Mouse (Mus musculus) C2C12 (cell line): ENCODE measurements at regions not wholly inside any gene's neighbourhood (a gene's known extent, or its start where the extent isn't known, plus 50 kb on each side); places are given as distances from the start of the nearest gene placed in this dataset.
"Not testable (repeated sequence)": the region's sequence is repeated elsewhere in the genome, so short reads cannot be mapped to it uniquely, and the experiment has no call there.

ENCODE experiments used
- H3K27me3 ChIP-seq: one replicate; pipeline ENCODE4 v1.6.1; 2011; ENCODE audit not compliant: control insufficient read depth, insufficient read depth, insufficient read length
- H3K36me3 ChIP-seq: one replicate; pipeline ENCODE4 v1.6.1; 2011; ENCODE audit not compliant: control insufficient read depth, insufficient read depth
- H3K4me3 ChIP-seq: one replicate; pipeline ENCODE4 v1.5.1; 2011; ENCODE audit warnings: mild to moderate bottlenecking, control low read depth; ENCODE audit not compliant: poor library complexity, insufficient read depth, severe bottlenecking
- H3K79me2 ChIP-seq: one replicate; pipeline ENCODE4 v1.6.1; 2011; ENCODE audit not compliant: control insufficient read depth, insufficient read depth
- H3K79me3 ChIP-seq: one replicate; pipeline ENCODE4 v1.6.1; 2011; ENCODE audit warnings: low read depth, control low read depth
- H3ac ChIP-seq: one replicate; pipeline ENCODE3; 2011; ENCODE audit warnings: low read depth; ENCODE audit not compliant: control insufficient read depth, insufficient read length

DNA sequence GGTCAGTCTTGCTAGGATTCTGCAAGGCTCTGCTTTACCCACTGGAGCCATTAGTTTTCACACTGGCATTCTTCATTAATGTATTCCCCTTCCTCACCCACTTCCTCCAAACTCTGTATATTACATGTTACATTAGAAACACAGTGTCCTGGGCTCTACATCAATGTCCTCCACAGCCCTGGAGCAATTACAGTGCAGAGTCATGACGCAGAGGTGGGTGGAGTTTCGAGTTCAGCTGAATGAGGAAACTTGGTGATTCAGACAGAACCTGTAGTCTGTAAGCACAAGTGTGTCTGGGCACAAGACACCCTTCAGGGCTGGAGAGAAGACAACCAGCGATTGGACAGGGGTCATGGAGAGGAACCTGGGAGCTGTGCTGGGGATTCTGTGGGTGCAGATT lies 715.0 kb upstream of the Olfr1507 start:
- H3K36me3 ChIP-seq, H3K79me2 ChIP-seq, H3K79me3 ChIP-seq, H3K27me3 ChIP-seq, H3ac ChIP-seq, H3K4me3 ChIP-seq: not testable (repeated sequence)

DNA sequence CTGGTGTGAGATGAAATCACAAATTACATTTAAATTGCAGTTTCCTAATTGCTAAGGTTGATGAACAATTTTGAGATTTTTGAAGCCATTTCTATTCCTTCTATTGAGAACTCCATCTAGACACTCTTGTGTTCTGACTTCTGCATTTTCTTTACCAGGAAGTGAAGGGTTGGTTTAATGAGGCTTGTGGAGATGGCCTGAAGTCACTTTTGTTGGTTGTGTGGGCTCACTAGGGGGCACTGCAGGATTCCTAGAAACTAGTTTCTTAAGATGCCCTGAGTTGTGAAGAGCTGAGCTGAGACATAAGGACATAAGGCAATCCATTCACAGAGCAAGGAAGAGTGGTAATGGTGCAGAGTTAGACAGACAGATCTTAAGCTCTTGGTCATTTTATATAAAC lies 713.7 kb upstream of the Olfr1507 start:
- not testable (repeated sequence) for H3ac ChIP-seq

DNA sequence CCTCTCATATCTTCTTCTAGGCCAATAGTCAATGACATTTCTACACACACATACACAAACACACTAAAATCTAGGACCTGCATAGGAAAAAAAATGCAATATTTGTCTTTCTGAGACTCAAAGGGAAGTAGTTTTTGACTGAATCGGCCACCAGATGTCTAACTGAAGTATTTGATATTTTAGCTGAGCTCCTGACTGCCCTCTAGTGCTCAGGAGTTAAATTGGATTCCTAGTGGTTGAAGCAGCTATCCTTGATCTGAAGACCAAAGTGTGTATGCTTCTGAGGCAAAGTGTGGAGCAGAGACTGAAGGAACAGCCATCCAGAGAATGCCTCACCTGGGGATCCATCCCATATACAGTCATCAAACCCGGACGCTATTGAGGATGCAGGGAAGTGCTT lies 695.4 kb upstream of the Olfr1507 start:
- not testable (repeated sequence) for H3ac ChIP-seq, H3K4me3 ChIP-seq, H3K79me3 ChIP-seq, H3K79me2 ChIP-seq, H3K27me3 ChIP-seq, H3K36me3 ChIP-seq

More for the DNA sequence above, 713.7 kb upstream of the Olfr1507 start:
- H3K4me3 ChIP-seq, H3K79me3 ChIP-seq, H3K36me3 ChIP-seq, H3K79me2 ChIP-seq, H3K27me3 ChIP-seq: not testable (repeated sequence)

DNA sequence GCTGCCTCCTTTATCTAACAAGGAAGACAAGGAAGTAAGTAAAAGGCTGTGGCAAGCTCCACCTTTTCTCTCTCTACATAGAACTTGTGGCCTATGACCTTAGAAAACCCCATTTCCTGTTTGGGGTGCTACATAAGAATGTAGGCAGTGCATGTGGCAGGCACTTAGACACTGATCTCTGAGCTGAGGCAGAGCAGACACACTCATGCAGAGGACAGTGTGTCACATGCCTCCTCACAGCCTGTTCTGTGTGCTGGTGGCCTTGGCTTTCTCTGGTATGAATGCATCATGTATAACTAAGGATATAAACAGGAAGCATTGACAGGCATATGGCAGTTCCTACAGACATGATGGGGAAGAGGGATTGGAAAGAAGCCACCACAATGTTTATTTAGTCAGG lies 678.5 kb upstream of the Olfr1507 start:
- not testable (repeated sequence) for H3K79me2 ChIP-seq, H3ac ChIP-seq, H3K79me3 ChIP-seq, H3K4me3 ChIP-seq, H3K27me3 ChIP-seq, H3K36me3 ChIP-seq

DNA sequence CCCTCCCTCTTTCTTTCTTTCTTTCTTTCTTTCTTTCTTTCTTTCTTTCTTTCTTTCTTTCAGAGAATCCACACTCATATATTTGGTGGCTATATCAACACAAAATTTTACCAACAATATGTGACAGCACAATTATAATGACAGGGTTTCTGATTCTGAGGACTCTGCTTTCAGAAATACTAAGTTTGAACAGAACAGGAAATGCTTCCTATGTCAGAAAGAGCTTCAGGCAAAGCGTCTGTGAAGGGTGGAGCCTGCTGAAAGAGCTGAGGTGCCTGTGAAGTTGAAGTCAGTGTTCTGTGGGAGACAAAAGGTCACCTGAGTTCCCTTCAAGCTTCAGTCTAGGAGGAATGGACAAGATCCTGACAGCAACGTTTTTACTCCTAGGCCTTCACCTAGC lies 670.8 kb upstream of the Olfr1507 start:
- H3K36me3 ChIP-seq, H3K4me3 ChIP-seq, H3K27me3 ChIP-seq, H3K79me3 ChIP-seq, H3ac ChIP-seq, H3K79me2 ChIP-seq: not testable (repeated sequence)

DNA sequence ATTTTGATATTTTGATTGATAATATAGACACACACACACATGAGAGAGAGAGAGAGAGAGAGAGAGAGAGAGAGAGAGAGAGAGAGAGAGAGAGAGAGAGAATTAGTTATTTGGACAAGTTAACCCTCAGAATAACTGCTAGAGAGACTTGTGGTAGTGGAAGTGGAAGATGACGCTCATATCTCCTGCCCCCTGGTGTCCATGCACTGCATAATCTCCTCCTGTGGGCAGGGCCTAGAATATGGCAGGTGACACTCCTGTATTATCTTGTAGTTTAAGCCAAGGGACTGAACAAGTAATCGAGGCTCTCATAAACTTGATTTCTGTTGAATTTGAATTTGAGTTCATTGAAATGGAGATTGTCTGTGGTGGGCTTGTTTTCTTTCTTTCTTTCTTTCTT lies 663.5 kb upstream of the Olfr1507 start:
- not testable (repeated sequence) for H3K4me3 ChIP-seq, H3K27me3 ChIP-seq, H3K79me3 ChIP-seq, H3K79me2 ChIP-seq, H3K36me3 ChIP-seq, H3ac ChIP-seq

DNA sequence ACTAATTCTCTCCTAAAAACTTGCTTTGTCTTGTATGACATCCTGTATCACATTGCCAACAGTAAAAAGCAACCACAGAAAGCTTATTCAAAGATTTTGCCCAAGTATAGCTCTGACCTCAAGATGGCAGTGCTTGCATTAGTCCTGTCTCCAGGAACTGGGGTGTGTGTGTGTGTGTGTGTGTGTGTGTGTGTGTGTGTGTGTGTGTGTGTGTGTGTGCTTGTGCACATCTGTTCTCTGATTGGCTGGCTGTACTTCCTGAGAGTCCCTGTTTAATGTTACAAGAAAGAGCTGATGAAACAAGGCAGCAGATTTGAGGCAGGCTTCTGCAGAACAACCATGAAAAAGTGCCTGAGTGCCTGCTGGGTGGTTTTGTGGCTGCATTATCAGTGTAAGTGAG lies 639.2 kb upstream of the Olfr1507 start:
- not testable (repeated sequence) for H3ac ChIP-seq, H3K27me3 ChIP-seq, H3K36me3 ChIP-seq, H3K79me2 ChIP-seq, H3K4me3 ChIP-seq, H3K79me3 ChIP-seq

DNA sequence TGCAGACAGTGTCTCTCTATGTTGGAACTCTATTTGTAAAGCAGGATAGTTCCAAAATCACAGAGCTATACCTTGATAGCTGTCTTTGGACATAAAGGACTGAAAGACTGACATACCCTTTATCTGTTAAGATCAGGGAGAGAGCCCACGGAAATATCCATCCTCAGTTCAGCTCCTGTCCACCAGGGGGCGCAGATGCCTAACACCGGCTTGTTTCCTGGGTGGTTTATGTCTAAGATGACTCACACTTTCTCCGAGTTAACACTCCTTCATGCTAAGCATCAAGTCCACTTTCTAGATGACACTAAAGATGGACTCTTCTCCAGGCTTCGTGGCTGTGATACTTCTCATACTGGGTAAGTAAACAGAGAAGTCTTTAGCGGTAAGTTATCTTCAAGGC lies 636.8 kb upstream of the Olfr1507 start:
- H3ac ChIP-seq, H3K79me3 ChIP-seq, H3K27me3 ChIP-seq, H3K4me3 ChIP-seq, H3K36me3 ChIP-seq, H3K79me2 ChIP-seq: not testable (repeated sequence)

DNA sequence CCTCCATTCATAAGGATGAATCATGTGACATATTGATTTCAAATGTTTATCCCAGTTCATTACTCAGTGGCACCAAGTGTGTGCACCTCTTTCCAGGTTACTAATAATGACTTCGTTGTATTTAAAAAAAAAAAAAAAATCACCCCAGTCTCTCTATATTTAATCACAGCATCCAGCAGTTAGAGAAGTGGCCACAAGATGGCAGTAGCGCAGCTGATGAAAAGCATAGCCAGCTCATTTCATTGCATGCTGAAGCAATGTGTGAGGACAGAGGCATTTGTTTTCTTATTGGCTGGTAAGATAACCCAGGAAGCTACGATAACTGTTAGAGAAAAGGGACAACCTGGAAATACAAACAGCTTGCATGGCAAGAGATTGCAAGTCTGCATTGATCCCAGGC lies 626.2 kb upstream of the Olfr1507 start:
- H3K79me3 ChIP-seq, H3ac ChIP-seq, H3K4me3 ChIP-seq, H3K36me3 ChIP-seq, H3K27me3 ChIP-seq, H3K79me2 ChIP-seq: not testable (repeated sequence)

DNA sequence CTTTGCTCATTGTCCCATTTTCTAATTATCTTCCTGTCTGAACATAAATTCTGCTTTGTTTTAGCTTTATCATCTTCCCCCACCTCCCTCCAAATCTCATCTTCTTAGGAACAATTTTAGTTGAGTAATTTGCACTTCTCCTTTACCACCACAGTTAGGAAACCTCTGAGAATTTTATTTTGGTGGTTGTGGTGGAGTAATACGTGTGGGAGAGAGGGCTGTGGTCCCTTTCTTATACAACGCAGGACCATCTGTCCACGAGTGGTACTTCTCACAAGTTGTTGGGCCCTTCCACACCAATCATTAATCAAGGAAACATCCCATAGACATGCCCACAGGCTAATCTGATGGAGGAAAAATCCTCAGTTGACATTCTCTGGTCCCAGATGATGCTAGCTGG lies 614.2 kb upstream of the Olfr1507 start:
- H3K27me3 ChIP-seq, H3ac ChIP-seq, H3K36me3 ChIP-seq, H3K79me2 ChIP-seq, H3K79me3 ChIP-seq, H3K4me3 ChIP-seq: not testable (repeated sequence)

DNA sequence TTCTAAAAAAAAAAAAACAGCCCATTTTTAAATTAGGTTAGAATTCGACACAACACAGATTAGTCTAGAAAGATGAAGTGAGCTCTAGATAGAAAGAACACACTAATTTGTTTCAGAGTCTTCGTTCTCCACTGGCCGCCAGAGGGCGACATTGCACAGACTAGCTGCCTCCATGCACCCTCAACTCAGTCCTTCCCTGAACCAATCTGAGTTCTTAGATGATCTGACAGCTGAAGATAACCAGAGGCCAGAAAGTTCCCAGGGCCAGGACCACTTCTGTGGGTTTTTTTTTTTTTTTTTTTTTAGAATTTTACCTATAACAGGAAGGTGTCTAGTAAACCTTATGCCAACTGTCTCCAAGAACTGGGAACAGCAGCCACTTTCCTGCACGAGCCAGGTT lies 605.8 kb upstream of the Olfr1507 start:
- H3K36me3 ChIP-seq, H3K79me3 ChIP-seq, H3K4me3 ChIP-seq, H3ac ChIP-seq, H3K79me2 ChIP-seq, H3K27me3 ChIP-seq: not testable (repeated sequence)

DNA sequence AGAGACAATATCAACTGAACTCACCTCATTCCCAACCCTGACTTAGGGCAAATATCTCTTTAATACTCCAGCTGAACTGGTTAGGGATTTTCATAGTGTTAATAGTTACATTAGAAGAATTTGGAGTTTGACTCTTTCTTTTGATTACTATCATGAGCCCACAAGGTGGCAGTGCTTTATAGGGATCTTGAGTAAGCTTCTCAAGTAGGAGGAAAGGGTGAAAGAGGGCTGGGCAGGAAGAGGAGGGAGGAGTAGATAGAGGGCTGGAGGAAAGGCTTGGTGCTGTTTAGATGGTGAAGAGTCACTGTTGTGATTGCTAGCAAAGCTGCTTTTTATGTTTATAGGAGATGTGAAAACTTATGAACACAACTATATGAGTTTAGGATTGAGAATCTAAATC lies 595.4 kb upstream of the Olfr1507 start:
- not testable (repeated sequence) for H3K36me3 ChIP-seq, H3K4me3 ChIP-seq, H3ac ChIP-seq, H3K27me3 ChIP-seq, H3K79me2 ChIP-seq, H3K79me3 ChIP-seq

DNA sequence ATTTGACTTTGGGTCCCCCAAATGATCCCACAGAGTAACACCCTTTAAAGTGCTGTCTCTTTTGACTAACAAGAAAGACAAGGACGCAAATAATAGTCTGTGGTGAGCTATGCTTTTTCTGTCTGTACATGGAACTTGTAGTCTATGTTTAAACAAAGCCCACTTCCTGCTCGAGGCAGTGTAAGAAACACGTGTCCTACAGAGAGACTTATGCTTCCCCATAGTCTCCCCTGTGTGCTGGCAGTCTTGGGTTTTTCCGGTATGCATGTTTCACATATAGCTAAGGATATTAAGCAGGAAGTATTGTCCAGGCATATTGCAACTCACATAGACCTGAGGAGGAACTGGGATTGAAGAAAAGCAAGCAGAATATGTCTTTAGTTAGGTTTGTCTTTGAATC lies 586.3 kb upstream of the Olfr1507 start:
- H3K27me3 ChIP-seq, H3K4me3 ChIP-seq, H3K79me2 ChIP-seq, H3K36me3 ChIP-seq, H3K79me3 ChIP-seq, H3ac ChIP-seq: not testable (repeated sequence)
